Mouse (Mus musculus): ENCODE data around the gene Prss53.

DNA sequence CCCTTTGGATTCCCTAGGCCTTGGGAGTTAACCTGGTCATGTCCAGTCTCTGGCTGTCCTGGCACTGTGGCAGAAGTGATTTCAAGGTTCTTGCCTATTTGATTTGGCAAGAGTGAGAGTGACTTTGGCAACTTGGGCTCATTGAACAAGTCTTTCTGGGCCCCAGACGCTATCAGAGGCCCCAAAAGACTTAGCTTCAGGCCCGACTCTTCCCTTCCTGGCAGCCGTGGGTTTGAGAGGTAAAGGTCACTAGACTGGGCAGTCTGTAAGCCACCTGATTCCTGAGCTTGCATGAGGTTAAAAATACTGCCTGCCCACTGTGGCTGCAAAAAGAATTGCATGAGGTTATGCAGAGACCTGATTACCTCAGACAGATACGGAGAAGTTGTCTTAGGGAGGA lies 17.9 kb upstream of the Prss53 start:
- TF ChIP-seq CTCF (IDR thresholded peaks at IDR 0.05; ENCODE audit: low read depth) (no peak), EP300 (IDR thresholded peaks at IDR 0.05; ENCODE audit: low read depth) (no peak)

All from liver, embryonic 14.5 days (tissue).